Mouse (Mus musculus) heart, adult 18-20 months (tissue): Measurements from ENCODE around the gene Agtrap. TPM values are rescaled to one million over a fixed set of nuclear protein-coding genes. Genes with fewer than 3 reads are reported as not detected.
"Not testable (repeated sequence)": the region's sequence is repeated elsewhere in the genome, so short reads cannot be mapped to it uniquely, and the experiment has no call there.

ENCODE experiments used
- DNase-seq, 2 experiments: peaks; one replicate each; pipeline ENCODE4 v3.0.0; 2021 to 2022; ENCODE audit warnings: mixed read lengths in 1 of 2
- total RNA-seq, 2 experiments: library from RNA; stranded (reverse); gene quantifications; 2 replicates each; pipeline ENCODE4 v1.2.3; 2021

Agtrap gene
- total RNA-seq, 2 experiments from 2014 or later, result 47.8 to 50.4 TPM

DNA sequence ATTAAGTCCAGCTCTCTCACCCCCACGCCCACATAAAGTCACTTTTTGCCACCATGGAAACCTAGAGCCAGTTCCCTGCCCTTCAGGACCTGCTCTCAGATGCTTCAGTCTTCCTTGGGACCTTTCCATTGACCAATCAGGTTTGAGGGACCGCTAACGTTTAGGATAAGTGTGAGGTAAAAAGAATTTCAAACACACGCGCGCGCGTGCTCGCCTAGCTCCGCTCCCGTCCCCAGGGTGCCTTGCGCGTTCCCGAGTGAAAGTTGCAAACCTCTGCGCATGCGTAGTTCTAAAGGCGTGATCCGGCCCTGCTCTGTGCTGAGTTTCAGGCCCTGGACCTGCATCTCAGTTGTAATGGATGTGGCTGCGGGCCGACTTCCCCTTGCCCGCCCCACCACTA, 12.6 kb downstream of the Agtrap start:
- DNase-seq, result peak; percentile 86 to 89

DNA sequence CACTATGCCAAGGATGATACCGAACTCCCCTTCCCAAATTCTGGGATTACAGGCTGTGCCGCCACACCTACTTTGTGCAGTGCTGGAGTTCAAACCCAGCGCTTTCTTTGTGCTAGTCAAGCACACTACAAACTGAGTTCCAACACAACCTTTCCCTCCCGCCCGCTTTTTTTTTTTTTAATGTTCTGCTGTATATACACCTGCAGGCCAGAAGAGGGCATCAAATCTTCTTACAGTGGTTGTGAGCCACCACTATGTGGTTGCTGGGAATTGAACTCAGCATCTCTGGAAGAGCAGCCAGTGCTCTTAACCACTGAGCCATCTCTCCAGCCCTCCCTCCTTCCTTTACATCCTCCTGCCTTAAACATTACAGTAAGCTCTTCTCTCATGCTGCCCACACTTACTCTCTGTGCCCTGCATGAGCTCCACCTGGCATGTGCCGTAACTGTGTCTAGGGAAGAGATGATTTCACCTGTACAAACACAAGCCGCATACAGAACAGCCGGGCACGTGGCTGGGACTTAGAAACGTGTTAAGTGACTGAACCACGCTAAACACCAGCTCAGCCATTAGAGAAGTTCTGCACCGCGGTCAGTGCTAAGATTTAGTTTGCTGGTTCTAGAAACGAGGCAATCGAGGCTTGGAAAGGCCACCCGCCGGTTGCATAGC, 13.2 kb downstream of the Agtrap start:
- DNase-seq, result peak in 1 of 2 experiments; percentile 38

DNA sequence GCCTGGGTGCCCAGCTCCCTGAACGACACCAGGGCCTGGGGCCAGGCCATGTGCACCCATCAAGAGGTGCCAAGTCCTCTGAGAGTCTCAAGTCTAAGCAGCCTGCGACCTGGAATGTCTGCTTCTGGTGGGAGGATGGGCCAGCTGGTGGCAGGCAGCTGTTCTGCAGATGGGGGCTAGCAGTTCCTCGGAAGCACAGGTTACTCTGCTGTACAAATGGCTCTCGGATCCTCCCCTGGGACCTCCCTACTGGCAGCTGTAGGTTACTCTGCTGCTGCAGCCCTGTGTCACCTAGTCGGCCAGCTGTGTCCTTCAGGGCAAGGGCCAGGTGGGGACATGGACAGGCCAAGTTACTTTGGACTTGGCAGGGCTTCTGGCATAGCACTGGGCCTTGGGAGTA, 16.3 kb downstream of the Agtrap start:
- peak in 1 of 2 experiments; percentile 63 for DNase-seq

DNA sequence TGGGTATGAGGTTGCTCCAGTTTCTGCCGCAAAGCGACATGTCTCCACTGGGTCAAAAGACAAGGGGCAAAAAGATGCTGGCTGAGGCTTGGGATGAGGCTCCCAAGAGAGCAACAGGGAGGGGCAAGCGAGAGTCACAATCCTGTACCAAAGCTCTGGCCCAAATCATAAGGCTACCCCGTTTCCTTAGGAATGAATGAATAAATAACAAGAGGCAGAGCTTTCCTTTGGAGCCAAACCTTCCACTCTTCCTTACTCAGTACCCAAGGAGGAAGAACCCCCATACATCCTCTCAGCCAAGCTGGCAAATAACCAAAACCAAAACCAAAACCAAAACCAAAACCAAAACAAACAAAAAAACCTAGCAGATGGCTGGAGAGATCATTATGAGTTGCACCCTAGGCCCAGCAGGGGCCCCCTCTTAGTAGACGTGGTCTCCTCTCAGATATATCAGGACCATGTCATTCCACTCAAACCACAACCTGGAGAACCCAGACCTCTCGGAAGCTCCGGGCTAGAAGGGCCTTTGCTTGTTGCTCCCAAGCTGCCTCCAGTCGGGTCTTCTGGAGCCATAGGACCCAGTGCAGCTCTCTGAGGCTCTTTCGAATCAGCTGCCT, 18.1 kb downstream of the Agtrap start:
- no peak for DNase-seq

DNA sequence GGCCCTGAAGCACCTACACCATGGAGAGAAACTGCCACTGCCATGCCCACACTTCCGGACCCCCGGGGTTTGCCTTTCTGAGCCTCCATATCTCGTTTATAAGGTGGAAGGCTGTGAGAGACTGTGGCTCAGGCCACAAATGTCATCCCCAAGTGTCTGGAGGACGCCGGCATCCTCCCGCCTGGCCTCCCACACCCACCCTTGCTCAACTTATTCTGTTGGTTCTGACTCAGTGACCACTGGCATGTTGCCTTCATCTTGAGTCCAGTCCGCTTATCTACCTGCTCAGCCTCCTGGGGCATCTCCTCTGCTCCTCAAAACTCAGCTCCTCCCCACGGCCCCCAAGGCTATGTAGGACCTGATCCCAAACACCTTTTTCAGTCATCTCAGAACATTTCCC, 20.5 kb downstream of the Agtrap start:
- no peak for DNase-seq

DNA sequence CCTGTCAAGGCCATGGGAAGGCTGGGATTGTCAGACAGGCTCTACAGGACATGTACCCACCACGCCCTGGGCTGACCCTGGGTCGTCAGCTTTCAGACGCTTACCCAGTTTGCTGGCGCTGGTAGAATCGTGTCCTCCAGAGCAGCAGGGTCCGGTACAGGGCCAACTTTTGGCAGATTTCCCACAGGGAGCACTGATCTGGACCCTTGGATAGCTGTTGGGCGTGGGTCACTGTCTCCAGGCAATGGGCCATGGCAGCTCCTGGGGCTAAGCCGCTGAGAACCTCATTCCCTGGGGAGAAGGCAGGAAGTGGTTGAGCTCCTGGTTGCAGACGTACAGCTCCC, 21.5 kb downstream of the Agtrap start:
- DNase-seq, result peak; percentile 67 to 84

DNA sequence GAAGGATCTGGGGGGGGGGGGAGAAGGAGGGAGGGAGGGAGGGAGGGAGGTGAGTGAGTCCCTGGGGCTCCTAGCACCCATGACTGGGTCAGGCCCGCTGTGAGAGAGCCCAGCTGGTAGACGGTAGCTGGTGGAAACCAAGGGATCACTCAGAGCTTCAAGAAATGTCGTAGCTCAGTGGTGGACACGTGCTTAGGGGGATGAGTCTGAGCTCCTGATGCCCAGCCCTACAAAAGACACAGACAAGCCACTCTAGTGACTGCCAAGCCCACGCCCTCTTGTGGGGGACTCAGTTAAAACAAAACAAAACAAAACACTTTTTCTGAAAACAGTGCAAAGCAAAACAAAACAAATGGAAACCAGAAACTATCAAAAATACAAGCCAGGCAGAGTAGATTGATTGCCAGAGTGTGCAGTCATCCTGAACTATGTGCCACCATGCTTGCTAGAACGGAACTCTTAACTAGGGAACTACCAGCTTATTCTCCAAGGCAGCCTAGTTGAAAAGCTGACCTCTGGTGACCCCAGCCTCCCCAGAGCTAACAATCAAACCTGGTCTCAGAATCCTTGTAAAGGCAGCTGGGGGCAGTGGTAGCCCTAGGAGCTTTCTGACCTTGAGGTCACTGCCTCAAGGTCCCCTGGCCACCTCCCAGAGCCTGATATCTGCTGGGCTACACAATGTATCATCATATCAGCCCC, 22.0 kb downstream of the Agtrap start:
- peak in 1 of 2 experiments; percentile 42 for DNase-seq

DNA sequence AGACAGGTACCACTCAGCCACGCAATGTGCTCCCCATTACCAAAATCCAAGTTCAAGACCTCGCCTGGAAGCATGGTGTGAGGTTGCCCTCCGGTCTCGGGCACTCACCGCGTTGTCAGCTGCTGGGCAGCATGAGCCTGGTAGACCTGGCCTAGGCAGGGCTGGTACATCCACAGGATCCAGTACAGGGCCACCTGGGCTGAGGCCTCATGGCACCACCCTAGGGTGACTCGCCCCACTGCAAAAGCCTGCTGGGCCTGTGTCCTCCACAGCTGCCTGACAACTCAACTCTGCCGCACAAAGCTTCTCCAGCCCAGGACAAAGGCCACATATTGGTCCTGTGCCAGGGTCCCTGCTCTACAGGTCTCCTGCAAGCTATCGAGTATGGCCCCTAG, 26.7 kb downstream of the Agtrap start:
- no peak for DNase-seq

DNA sequence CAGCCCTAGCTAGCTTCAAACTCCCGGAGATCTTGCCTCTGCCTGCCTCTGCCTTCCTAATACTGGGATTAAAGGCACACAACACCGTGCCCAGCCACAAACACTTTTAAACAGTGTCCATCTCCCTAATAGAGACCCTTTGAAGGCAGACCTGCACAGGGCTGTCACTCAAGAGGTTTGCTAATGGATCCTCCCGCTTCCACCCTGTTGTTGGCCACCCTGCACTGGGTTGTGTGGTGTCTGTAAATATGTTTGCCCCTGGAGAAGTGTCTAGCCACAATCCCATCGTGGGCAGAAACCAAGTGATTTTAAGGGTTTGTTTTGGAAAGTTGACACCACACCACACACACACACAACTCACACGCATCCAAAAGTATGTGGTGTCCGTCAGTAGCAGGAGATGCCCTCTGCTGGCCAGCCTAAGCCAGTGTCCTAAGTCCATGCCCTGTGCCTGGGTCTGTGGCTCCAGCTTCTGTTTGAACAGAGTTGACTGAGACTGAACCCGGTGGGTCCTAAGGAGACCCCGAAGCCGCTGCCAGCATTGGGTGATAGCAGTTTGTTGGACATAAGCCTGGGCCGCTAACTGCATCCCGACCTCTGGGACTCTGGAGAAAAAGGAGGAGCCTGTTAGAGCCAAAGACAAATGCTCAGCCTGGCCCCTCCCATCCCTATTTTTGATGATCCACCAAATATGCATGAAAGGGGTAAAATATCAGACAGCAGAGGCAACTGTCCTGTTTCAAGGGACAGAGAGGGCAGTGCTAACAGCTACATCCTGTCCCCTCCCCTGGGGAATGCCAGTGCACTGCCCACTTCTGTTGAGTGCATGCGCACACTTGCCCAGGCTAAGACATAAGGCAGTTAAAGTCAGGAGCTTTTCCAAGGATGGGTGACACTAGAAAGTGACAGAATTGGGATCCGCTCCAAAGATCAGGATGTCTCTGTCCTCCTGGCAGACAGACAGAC, 27.4 kb downstream of the Agtrap start:
- DNase-seq, result peak; percentile 43 to 56

DNA sequence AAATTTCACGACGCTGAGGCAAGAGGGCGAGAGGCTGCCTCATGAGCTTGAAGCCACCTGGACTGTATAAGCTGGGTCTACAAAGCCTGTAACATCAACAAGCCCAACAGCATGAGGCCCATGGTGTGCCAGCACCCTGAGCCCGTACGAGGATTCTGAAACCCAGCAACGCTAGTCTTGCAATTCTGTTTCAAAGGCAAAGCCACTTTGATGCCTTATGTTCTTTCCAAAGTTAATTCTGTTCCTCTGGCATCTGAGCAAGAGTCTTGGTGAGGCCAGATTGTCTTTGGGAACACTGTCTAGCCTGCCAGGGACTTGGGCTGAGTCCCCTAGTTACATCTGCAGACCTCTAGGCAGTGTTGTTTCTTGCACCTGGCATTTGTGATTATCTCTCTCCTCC, 28.8 kb downstream of the Agtrap start:
- DNase-seq, result no peak

DNA sequence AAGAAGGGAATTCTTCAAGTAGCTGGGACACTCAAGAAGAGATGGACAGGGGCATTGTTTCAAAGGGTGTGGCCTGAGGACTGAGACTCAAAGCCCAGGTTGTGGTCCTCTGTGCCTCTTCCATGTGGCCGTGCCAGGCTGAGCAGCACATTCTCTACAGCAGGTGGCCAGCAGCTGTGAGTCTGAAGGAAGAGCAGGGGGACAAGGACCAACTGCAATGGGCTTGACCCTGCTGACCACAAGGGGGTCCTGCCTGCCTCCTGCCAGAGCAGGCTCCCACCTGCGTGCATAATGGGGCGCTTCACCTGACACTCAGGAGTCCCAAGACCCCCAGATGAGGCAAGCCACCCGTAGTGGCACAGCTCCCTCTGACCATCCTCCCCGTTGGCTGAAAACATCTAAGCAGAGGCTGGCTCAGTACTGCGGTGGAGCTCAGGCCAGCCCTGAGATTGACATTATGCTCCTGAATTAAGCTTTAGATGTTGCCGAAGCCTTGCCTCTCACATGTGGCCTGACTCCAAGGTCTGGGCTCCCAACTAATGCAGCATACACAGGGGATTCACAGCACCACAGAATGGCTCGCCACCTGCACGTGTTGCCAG, 29.5 kb downstream of the Agtrap start:
- no peak for DNase-seq

DNA sequence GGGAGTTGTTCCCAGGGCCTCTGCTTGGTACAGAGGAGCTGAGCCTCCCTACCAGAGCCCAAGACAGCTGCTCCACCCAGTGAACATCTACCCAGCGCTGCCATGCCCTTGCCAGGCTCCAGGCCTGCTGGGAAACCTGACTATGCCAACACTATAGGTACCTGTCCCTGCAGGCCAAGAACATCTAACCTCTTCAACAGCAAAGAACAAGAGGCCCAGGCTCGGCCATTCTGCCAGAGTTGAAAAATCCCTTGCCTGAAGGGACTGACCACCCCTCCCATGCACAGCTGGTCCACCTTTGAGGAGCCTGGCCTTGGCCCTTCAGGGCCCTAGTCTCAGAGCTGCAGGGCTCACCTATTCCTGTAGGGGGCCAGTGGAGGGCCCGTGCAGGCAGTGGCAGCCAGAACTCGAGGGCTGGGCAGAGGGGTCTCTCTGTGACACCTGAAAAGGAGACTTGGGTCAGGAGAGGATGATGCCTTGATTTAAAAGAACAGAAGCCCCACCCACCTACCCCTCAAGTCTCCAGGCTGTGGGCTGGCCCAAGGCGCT, 30.1 kb downstream of the Agtrap start:
- DNase-seq, result no peak

DNA sequence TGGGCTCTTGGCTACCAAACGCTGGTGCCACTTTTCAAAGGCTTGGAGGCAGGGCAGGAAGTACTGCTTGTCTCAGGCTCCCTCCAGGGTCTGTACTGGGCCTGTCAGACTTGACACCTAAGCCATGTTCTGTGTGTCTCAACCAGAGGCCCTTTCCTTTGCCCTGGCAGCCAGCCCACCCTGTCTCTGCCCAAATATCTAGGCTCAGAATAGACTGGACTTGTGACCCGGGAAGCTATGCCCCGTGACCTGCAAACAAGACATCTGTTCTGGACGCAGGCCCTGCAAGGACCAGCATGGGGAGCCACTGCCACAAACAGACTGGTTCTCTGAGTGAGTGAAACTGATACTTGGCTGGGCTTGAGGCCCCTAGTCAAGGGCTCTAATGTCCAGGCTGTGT, 31.0 kb downstream of the Agtrap start:
- DNase-seq, result peak; percentile 82 to 87

DNA sequence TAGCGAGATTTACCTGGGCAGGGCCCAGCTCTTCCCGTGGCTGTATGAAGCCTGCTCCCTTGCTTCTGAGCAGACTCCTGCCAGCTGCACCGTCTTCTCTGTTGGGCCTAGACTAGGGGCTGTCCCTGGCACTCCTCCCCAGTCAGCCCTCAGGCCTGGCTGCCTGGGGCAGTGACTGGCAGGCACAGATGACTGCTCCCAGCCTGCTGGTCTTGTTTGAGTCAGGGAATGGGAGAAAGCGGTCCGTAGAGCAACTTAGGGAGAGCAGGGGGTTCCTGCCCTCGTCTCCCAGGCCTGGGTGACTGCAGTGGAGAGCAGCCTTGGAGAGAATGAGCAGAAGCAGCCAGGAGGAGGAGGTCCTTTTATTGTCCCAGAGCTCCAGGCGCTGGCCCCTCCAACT, 31.6 kb downstream of the Agtrap start:
- peak in 1 of 2 experiments; percentile 38 for DNase-seq

DNA sequence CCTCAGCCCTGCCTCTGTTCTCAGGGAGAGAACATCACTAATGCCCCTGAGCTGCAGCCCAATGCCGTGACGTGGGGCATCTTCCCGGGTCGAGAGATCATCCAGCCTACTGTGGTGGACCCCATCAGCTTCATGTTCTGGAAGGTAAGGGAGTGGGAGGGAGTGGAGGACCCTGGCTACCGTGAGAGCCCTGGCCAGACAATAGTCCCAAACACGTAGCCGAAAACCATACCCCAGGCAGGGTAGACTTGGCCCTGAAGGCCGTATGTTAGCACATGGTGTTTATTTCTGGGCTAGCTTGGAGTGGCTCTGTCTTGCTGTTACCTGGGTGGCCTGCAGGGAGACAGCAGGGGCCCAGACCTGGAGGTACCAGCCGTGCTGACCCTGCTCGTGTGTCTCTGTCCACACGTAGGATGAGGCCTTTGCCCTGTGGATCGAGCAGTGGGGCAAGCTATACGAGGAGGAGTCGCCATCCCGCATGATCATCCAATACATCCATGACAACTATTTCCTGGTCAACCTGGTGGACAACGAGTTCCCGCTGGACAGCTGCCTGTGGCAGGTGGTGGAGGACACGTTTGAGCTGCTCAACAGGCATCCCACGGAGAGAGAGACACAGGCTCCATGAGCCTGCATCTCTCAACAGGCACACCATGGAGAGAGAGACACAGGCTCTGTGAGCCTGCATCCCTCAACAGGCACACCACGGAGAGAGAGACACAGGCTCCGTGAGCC, 32.7 kb downstream of the Agtrap start:
- DNase-seq, result no peak

DNA sequence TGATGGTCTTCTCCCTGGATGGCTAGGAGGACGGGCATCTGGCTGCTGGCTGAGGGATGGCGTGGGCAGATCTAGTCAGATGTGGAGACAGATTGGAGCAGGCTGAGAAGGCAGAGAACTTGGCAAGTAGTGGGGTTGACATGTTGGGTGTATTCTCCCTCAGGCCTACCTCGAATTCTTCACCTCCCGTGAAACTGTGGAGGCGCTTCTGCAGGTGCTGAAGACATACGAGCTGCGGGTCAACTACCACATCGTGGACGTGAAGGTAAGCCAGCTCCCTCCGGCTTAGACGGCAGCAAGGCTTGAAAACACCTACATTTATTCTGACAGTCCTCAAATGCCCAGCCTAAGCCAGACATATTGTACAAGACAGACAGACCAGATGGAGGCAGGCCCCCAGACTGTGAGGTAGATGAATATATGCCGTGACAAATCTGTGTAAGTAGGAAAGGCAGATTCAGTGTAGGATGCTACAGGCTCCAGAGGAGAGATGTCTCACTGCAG, 34.4 kb downstream of the Agtrap start:
- DNase-seq, result no peak

DNA sequence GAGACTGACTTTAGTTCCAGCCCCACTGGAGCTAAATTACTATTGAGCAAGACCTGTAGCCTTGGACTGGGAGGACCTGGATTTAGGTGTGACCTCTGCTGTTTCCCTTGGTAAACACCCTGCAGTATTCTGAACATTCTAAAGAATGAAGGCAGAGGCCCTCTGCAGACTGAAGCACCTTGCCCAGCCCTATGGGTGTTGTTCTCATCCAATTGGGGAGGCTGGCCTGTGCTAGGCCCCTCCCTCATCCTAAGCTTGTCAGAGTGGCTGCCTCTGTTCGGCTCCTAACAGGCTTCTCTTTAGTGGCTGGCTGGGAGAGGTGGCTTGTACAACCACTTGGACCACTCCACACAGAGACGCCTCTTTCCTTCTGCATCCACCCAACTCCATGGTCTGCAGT, 34.9 kb downstream of the Agtrap start:
- no peak for DNase-seq

DNA sequence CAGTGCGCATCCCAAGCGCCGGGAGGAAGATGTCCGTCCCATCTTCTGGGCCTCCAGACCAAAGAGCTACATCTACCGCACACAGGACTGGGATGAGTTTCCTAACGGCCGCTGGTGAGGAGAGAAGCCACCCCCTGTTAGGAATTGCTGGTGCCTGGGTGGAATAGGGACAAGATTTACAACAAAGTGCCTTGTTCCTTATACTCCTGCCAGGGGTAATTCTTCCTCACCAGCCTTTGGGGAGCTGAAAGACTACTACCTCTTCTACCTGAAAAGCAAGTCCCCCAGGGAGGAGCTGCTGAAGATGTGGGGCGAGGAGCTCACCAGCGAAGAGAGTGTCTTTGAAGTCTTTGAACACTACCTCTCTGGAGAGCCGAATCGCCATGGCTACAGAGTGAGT, 35.9 kb downstream of the Agtrap start:
- no peak for DNase-seq

DNA sequence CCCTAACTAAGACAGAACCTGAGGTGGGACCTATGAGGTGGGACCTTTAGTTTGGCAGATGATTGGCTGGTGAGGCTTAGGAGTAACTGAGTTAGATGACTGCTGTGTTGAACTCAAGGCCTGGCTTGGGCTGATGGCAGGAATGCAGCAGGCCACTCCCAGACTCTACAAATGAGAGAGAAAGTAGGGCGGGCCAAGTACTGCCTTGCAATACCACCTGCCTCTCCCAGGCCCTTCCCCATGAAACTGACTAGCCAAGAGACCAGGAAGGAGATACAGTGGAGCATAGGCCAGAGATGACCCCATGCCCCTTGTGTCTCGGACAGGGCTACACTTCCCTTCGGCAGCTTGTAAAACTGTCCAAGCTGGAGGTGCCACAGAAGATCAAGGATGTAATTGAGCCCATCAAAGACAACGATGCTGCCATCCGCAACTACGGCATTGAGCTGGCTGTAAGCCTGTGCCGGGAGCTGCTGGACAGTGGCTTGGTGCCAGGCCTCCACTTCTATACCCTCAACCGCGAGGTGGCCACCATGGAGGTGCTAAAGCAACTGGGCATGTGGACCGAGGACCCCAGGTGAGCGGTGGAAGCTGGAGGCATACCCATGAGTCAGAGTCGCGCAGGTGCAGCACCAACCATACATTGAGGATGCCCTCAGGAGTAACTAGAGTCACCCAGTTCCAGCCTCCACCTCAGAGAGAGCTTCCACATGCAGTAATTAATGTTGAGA, 36.6 kb downstream of the Agtrap start:
- DNase-seq, result no peak

DNA sequence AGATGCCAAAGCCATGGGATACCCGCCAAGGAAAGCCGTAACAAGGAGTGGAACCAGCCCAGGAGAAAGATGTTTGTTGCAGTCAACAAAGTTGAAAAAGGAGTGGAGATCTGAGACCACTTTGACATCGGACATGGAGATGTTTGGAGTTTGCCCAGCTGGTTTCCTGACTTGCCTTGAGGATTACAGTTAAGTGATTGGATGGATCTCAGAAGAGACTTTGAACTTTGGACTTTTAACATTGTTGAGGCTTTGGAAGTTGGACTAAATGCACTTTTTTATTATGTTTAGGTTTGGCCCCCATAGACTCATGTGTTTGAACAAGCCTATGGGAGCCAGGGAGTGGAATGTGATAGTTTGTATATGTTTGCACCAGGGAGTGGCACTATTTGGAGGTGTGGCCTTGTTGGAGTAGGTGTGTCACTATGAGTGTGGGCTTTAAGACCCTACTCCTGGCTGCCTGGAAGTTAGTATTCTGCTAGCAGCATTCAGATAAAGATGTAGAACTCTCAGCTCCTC, 37.4 kb downstream of the Agtrap start:
- DNase-seq, result not testable (repeated sequence)
